7 mouse cellular contexts compared by ENCODE assay signal in the genomic region with DNA sequence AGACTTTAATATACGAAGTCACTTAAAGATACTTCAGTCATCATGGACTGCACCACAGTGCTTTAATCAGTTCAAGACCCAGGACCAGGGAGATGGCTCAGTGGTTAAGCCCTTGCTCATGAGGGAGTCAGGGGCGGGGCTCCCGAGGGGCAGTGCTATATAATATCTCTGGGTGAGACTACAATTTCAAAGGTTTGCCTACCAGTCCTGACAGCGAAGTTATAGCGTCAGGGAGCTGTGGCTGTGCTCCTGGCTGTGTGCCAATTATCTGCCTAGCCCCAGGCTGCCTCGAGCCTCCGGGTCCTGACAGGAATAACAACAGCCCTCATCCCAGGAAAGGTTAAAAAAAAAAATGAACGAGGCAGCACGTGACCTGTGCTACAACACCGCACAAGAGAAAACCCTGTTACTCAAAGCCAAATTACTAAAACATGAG. TPM values are rescaled to one million over a fixed set of nuclear protein-coding genes. Genes with fewer than 3 reads are reported as not detected.
DNase-seq lines count a peak whose midpoint lies in the region; ATAC-seq and TF ChIP-seq lines count a peak whose summit lies in the region.

No protein-coding gene starts in this region.

- H3K4me2 ChIP-seq in hindbrain, embryonic 12.5 days (replicated peaks): 0 out of 2 replicates have a peak overlapping the region, but pooled peaks have one; percentile 11
- peak overlapping the region; percentile 51 for H3K4me2 ChIP-seq in liver, postnatal 0 days (ENCODE audit: low read depth, low read length)

- H3K27me3 ChIP-seq in hindbrain, embryonic 12.5 days: no peaks in the 10 kb centered on the region
- no peaks in the 10 kb centered on the region for H3K27me3 ChIP-seq in liver, postnatal 0 days (ENCODE audit: insufficient read depth, low read length)

- peaks cover 45% of the 10 kb centered on the region for H3K4me1 ChIP-seq in hindbrain, embryonic 12.5 days
- peaks cover 33% of the 10 kb centered on the region for H3K4me1 ChIP-seq in liver, postnatal 0 days (ENCODE audit: insufficient read depth)

- no peak for TF ChIP-seq CTCF in liver, postnatal 0 days (IDR thresholded peaks at IDR 0.05; ENCODE audit: low read depth)

- DNase-seq in 3T3-L1 (ENCODE audit: low read depth, low spot score): peak; percentile 31
- DNase-seq in ES-CJ7 (ENCODE audit: low read depth, low spot score): peak; percentile 32
- peak; percentile 21 for DNase-seq in liver, postnatal 0 days
- DNase-seq in right cerebral cortex, postnatal 4 days: no peak
- DNase-seq in ovary, postnatal 14 days (ENCODE audit: low spot score): no peak
- DNase-seq in thymus, postnatal 0 days (ENCODE audit: low spot score): no peak

- 27% methylated on average over 10 of the region's 10 CpGs for WGBS in hindbrain, embryonic 12.5 days
- 47% methylated on average over 10 of the region's 10 CpGs for WGBS in liver, postnatal 0 days (ENCODE audit: insufficient replicate concordance)

- H3K9ac ChIP-seq in hindbrain, embryonic 12.5 days: no peak overlapping the region
- no peak overlapping the region for H3K9ac ChIP-seq in liver, postnatal 0 days (replicated peaks)

- no peaks in the 10 kb centered on the region for H3K9me3 ChIP-seq in hindbrain, embryonic 12.5 days (replicated peaks)
- H3K9me3 ChIP-seq in liver, postnatal 0 days (ENCODE audit: low read length): no peaks in the 10 kb centered on the region

- no peaks in the 10 kb centered on the region for H3K36me3 ChIP-seq in hindbrain, embryonic 12.5 days
- H3K36me3 ChIP-seq in liver, postnatal 0 days (replicated peaks; ENCODE audit: insufficient read depth, low read length): no peaks in the 10 kb centered on the region

- peak overlapping the region; percentile 64; the same call in 1 of the 2 replicates for H3K27ac ChIP-seq in hindbrain, embryonic 12.5 days
- H3K27ac ChIP-seq in liver, postnatal 0 days (ENCODE audit: low read depth): no peak overlapping the region

- no peak overlapping the region for H3K4me3 ChIP-seq in hindbrain, embryonic 12.5 days
- no peak overlapping the region for H3K4me3 ChIP-seq in liver, postnatal 0 days (ENCODE audit: low read depth, low read length)

- ATAC-seq in hindbrain, embryonic 12.5 days (ENCODE audit: low FRiP score): peak; percentile 72
- no peak for ATAC-seq in liver, postnatal 0 days

- TF ChIP-seq EP300 in liver, postnatal 0 days (IDR thresholded peaks at IDR 0.05; ENCODE audit: low read depth): no peak

RNA-seq across cellular contexts. Expression of gene Trim2, which starts 24.7 kb away (rescaled TPM):
- 121 and 125 TPM in 2 replicates for polyA plus RNA-seq in hindbrain, embryonic 12.5 days (2016; fragmentation: Nextera tagmentation; extraction: Ambion mirVana)
- 2.7 and 2.9 TPM in 2 replicates for polyA plus RNA-seq in liver, postnatal 0 days (2015; fragmentation: Nextera tagmentation; extraction: Ambion mirVana)
- 1.3 and 1.9 TPM in 2 replicates for polyA plus RNA-seq in thymus, postnatal 0 days (2015; fragmentation: Nextera tagmentation; extraction: Ambion mirVana)

Comparison
In these comparisons a context has a peak if more than half of its experiments do, and no peak if none do; other contexts are left out.
1. DNase-seq: peak in 3T3-L1 (single experiment), ES-CJ7 (single experiment) and liver, postnatal 0 days (single experiment); none in right cerebral cortex, postnatal 4 days (single experiment), ovary, postnatal 14 days (single experiment) and thymus, postnatal 0 days (single experiment).
2. RNA of gene Trim2, which starts 24.7 kb away (polyA plus RNA-seq): 121 to 125 TPM in hindbrain, embryonic 12.5 days; 2.7 to 2.9 TPM in liver, postnatal 0 days and 1.3 to 1.9 TPM in thymus, postnatal 0 days; every median in the first group is over 10 times any median in the second.